Mouse (Mus musculus) heart, adult 2 months (tissue): ENCODE results near the gene Lurap1l.

ENCODE experiments used
- CTCF ChIP-seq: fragments of 200-600 bp; IDR thresholded peaks from 2 replicates; pipeline ENCODE4 v1.8.1; 2022; ENCODE audit warnings: antibody characterized with exemption, mild to moderate bottlenecking, moderate library complexity
- POLR2A ChIP-seq: fragments of 200-500 bp; IDR thresholded peaks from 2 replicates; pipeline ENCODE4 v1.6.1; 2011; ENCODE audit warnings: mild to moderate bottlenecking, low read depth, low read length, control low read depth; ENCODE audit not compliant: insufficient read depth

- TF ChIP-seq CTCF = no peak
- TF ChIP-seq POLR2A = no peak
Observed at GRCm38 (mm10) chr4:80925752-80926519, 15.5 kb downstream of the Lurap1l start.
